Comparison of ENCODE assay signal across 20 mouse cellular contexts in genomic region chr16:90788580-90788979, GRCm38 (mm10). TPM values are rescaled to one million over a fixed set of nuclear protein-coding genes. Genes with fewer than 3 reads are reported as not detected.
"Had no signal": no experiment of that assay in that cellular context is flagged by ENCODE, and none has a peak within 500 bp of the region (broad histone marks: within the 10 kb centered on the region; RNA-seq: fewer than 3 reads in every experiment).

No protein-coding gene starts in this region.

- H3K4me2 ChIP-seq: lung, embryonic 14.5 days; midbrain, embryonic 12.5 days; neural tube, embryonic 13.5 days; neural tube, embryonic 15.5 days; stomach, embryonic 15.5 days had no signal

- H3K4me1 ChIP-seq: midbrain, embryonic 10.5 days; midbrain, embryonic 12.5 days; neural tube, embryonic 13.5 days; neural tube, embryonic 15.5 days; stomach, embryonic 15.5 days had no signal

- H3K27me3 ChIP-seq: midbrain, embryonic 12.5 days; neural tube, embryonic 13.5 days; neural tube, embryonic 15.5 days; stomach, embryonic 15.5 days had no signal

- H3K4me3 ChIP-seq: midbrain, embryonic 10.5 days; midbrain, embryonic 12.5 days; myocyte; neural tube, embryonic 13.5 days; neural tube, embryonic 15.5 days; stomach, embryonic 15.5 days had no signal

- H3K9me3 ChIP-seq: midbrain, embryonic 10.5 days; midbrain, embryonic 12.5 days; neural tube, embryonic 13.5 days; neural tube, embryonic 15.5 days; stomach, embryonic 15.5 days had no signal

- ATAC-seq: midbrain, embryonic 16.5 days had no signal

- H3K27ac ChIP-seq: midbrain, embryonic 10.5 days; midbrain, embryonic 12.5 days; neural tube, embryonic 13.5 days; neural tube, embryonic 15.5 days; stomach, embryonic 15.5 days; stomach, postnatal 0 days had no signal

- DNase-seq: lung, adult 18-20 months; lung, embryonic 14.5 days; lung, postnatal 10 days; lung, postnatal 4 days; midbrain, embryonic 14.5 days; retina, postnatal 1 day; right cerebral cortex, adult 18-20 months; thymus, adult 2 months; thymus, postnatal 25 days; thymus, postnatal 4 days had no signal

- H3K9ac ChIP-seq: lung, embryonic 14.5 days; midbrain, embryonic 12.5 days; neural tube, embryonic 13.5 days; neural tube, embryonic 15.5 days; stomach, embryonic 15.5 days had no signal

RNA-seq across cellular contexts. Expression of gene Eva1c, which starts 37.9 kb away (rescaled TPM):
- total RNA-seq: megakaryocyte, adult 5-6 weeks; megakaryocyte-erythroid progenitor cell, adult 5-6 weeks had no signal

RNA-seq across cellular contexts. Expression of gene Mrap, which starts 50.6 kb away (rescaled TPM):
- total RNA-seq: megakaryocyte, adult 5-6 weeks; megakaryocyte-erythroid progenitor cell, adult 5-6 weeks had no signal
- polyA plus RNA-seq: midbrain, embryonic 12.5 days; midbrain, embryonic 14.5 days; myocyte; neural tube, embryonic 13.5 days; stomach, postnatal 0 days had no signal
